8 mouse cellular contexts compared by ENCODE assay signal in the genomic region with DNA sequence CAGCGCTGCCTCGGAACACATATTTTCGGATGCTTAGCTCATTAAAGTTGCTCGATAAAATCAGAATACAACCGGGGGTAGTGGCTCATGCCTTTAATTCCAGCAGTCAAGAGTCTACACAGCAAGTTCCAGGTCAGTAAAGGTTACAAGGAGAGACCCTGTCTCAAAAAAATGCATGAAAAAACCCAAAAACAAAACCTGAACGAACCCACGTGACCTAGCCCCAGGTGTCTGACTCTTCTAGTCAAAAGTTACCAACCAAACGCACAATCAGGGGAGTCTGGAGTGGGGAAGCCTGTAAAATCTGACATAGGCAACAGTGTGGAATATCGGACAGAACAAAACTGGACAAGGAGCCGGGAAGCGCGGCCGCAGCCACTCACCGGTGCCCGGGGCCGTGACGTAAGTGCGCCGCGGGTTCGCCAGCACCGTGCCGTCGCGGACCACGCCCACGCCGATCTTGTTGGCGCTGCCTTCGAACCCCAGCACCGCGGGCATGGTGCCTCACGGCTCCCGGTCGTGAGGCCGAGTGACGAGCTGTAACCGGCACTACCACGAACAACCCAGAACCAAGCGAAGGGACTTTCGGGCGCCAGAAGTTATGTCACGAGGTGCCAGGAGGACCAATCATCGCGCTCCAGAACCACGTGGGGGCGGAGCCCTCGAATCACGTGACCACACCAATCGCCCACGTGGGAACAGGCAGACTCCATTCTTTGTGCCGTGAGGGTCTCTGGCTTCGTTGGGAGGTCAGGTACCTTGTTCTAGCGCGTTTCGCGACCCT. TPM values are rescaled to one million over a fixed set of nuclear protein-coding genes. Genes with fewer than 3 reads are reported as not detected.
DNase-seq lines count a peak whose midpoint lies in the region; ATAC-seq and TF ChIP-seq lines count a peak whose summit lies in the region.

A gene (minus strand): TSS at position 613 of the 784 bp plus-strand sequence.
A gene (plus strand): TSS at position 688 of the 784 bp plus-strand sequence.

- no peaks in the 10 kb centered on the region for H3K27me3 ChIP-seq in kidney, embryonic 14.5 days (ENCODE audit: control insufficient read depth, insufficient read depth, low read length)
- no peaks in the 10 kb centered on the region for H3K27me3 ChIP-seq in limb, embryonic 15.5 days

- peak within 1 kb of the TSS; percentile 71 for H3K4me2 ChIP-seq in kidney, embryonic 14.5 days (replicated peaks; ENCODE audit: low read depth, low read length)
- H3K4me2 ChIP-seq in limb, embryonic 15.5 days: peak within 1 kb of the TSS; percentile 71

- peak within 1 kb of the TSS; percentile 87 for H3K27ac ChIP-seq in bone marrow macrophage, adult 2 months (ENCODE audit: insufficient read depth, low read depth, low read length)
- H3K27ac ChIP-seq in embryonic fibroblast, embryonic 13.5 days (ENCODE audit: insufficient read depth, low read length): peak within 1 kb of the TSS; percentile 85
- H3K27ac ChIP-seq in kidney, embryonic 14.5 days (ENCODE audit: low read depth, low read length): peak within 1 kb of the TSS; percentile 94
- H3K27ac ChIP-seq in limb, embryonic 15.5 days: peak within 1 kb of the TSS; percentile 94

- no peak for TF ChIP-seq CTCF in bone marrow macrophage, adult 2 months (IDR thresholded peaks at IDR 0.05; ENCODE audit: low read depth, low read length)
- TF ChIP-seq CTCF in embryonic fibroblast, embryonic 13.5 days (IDR thresholded peaks at IDR 0.05; ENCODE audit: borderline replicate concordance, insufficient read depth, low read length): no peak

- WGBS in kidney, embryonic 14.5 days: under 1% methylated on average over 57 of the region's 57 CpGs
- under 1% methylated on average over 57 of the region's 57 CpGs for WGBS in limb, embryonic 15.5 days

- peaks cover 39% of the 10 kb centered on the region for H3K36me3 ChIP-seq in kidney, embryonic 14.5 days (ENCODE audit: control insufficient read depth, insufficient read depth, low read length)
- H3K36me3 ChIP-seq in limb, embryonic 15.5 days: peaks cover 42% of the 10 kb centered on the region

- DNase-seq in A20 (ENCODE audit: low read depth, low spot score): peak; percentile 97
- DNase-seq in heart, adult 9 months (ENCODE audit: low spot score in 2 of 2): peak; percentile 96 to 97
- peak; percentile 93 to 96 for DNase-seq in monocyte, adult 2 months (ENCODE audit: low read depth in 1 of 2, low spot score in 2 of 2)
- DNase-seq in spleen, postnatal 36 days (ENCODE audit: low spot score in 2 of 2): peak; percentile 95 to 96

- H3K4me3 ChIP-seq in bone marrow macrophage, adult 2 months (ENCODE audit: insufficient read depth, low read length): peak within 1 kb of the TSS; percentile 82
- H3K4me3 ChIP-seq in embryonic fibroblast, embryonic 13.5 days (ENCODE audit: insufficient read depth, low read length): peak within 1 kb of the TSS; percentile 45
- peak within 1 kb of the TSS; percentile 90 for H3K4me3 ChIP-seq in kidney, embryonic 14.5 days (ENCODE audit: low read length)
- H3K4me3 ChIP-seq in limb, embryonic 15.5 days: peak within 1 kb of the TSS; percentile 71

- no peak for TF ChIP-seq POLR2A in bone marrow macrophage, adult 2 months (IDR thresholded peaks at IDR 0.05; ENCODE audit: borderline replicate concordance, low read depth, low read length)
- peak; percentile 77 for TF ChIP-seq POLR2A in embryonic fibroblast, embryonic 13.5 days (IDR thresholded peaks at IDR 0.05; ENCODE audit: low read depth, low read length)

- H3K4me1 ChIP-seq in bone marrow macrophage, adult 2 months (ENCODE audit: control insufficient read depth, insufficient read depth, low read length): peaks cover 17% of the 10 kb centered on the region
- peaks cover 4% of the 10 kb centered on the region; the same call in 1 of the 2 replicates for H3K4me1 ChIP-seq in embryonic fibroblast, embryonic 13.5 days (ENCODE audit: control insufficient read depth, insufficient read depth, low read length)
- peaks cover 11% of the 10 kb centered on the region for H3K4me1 ChIP-seq in kidney, embryonic 14.5 days (ENCODE audit: control insufficient read depth, insufficient read depth, low read length)
- H3K4me1 ChIP-seq in limb, embryonic 15.5 days: peaks cover 17% of the 10 kb centered on the region

- no peaks in the 10 kb centered on the region for H3K9me3 ChIP-seq in kidney, embryonic 14.5 days (ENCODE audit: control insufficient read depth, low read length)
- no peaks in the 10 kb centered on the region for H3K9me3 ChIP-seq in limb, embryonic 15.5 days

- ATAC-seq in kidney, embryonic 14.5 days (ENCODE audit: low FRiP score, low TSS enrichment): peak; percentile 96
- ATAC-seq in limb, embryonic 15.5 days (ENCODE audit: insufficient number of reproducible peaks, low FRiP score, low TSS enrichment, low read depth): peak; percentile 94

- H3K9ac ChIP-seq in kidney, embryonic 14.5 days (ENCODE audit: low read depth, low read length): peak within 1 kb of the TSS; percentile 92
- H3K9ac ChIP-seq in limb, embryonic 15.5 days: peak within 1 kb of the TSS; percentile 68

RNA-seq across cellular contexts. Expression of the first gene that starts in this region (rescaled TPM):
- 51.1 and 57.9 TPM in 2 replicates for polyA plus RNA-seq in bone marrow macrophage, adult 2 months (2012; ENCODE audit: insufficient read depth, insufficient read length, missing spikeins)
- polyA plus RNA-seq in embryonic fibroblast, embryonic 13.5 days (2011; ENCODE audit: insufficient read length, low read depth, missing spikeins): 30.5 and 38.8 TPM in 2 replicates
- polyA plus RNA-seq in kidney, embryonic 14.5 days (2014; fragmentation: Nextera tagmentation; extraction: Ambion mirVana): 168 and 198 TPM in 2 replicates
- 145 and 148 TPM in 2 replicates for polyA plus RNA-seq in limb, embryonic 15.5 days (2015; fragmentation: Nextera tagmentation; extraction: Ambion mirVana)

RNA-seq across cellular contexts. Expression of the second gene that starts in this region (rescaled TPM):
- 16.7 and 21.3 TPM in 2 replicates for polyA plus RNA-seq in bone marrow macrophage, adult 2 months (2012; ENCODE audit: insufficient read depth, insufficient read length, missing spikeins)
- 62.4 and 68.1 TPM in 2 replicates for polyA plus RNA-seq in embryonic fibroblast, embryonic 13.5 days (2011; ENCODE audit: insufficient read length, low read depth, missing spikeins)
- 354 and 419 TPM in 2 replicates for polyA plus RNA-seq in kidney, embryonic 14.5 days (2014; fragmentation: Nextera tagmentation; extraction: Ambion mirVana)
- polyA plus RNA-seq in limb, embryonic 15.5 days (2015; fragmentation: Nextera tagmentation; extraction: Ambion mirVana): 188 TPM in 2 replicates

Comparison
In these comparisons a context has a peak if more than half of its experiments do, and no peak if none do; other contexts are left out.
1. Peak in every context shown above with its lines: DNase-seq, ATAC-seq, H3K4me3 ChIP-seq and H3K27ac ChIP-seq.